Mouse (Mus musculus): ENCODE results near the gene Cmpk1. TPM values are rescaled to one million over a fixed set of nuclear protein-coding genes. Genes with fewer than 3 reads are reported as not detected.
"Not testable (repeated sequence)": the region's sequence is repeated elsewhere in the genome, so short reads cannot be mapped to it uniquely, and the experiment has no call there.

The Cmpk1 gene
- 93.3 and 118 TPM in 2 replicates for total RNA-seq (2015)
- 253 and 262 TPM in 2 replicates for total RNA-seq (2017)

DNA sequence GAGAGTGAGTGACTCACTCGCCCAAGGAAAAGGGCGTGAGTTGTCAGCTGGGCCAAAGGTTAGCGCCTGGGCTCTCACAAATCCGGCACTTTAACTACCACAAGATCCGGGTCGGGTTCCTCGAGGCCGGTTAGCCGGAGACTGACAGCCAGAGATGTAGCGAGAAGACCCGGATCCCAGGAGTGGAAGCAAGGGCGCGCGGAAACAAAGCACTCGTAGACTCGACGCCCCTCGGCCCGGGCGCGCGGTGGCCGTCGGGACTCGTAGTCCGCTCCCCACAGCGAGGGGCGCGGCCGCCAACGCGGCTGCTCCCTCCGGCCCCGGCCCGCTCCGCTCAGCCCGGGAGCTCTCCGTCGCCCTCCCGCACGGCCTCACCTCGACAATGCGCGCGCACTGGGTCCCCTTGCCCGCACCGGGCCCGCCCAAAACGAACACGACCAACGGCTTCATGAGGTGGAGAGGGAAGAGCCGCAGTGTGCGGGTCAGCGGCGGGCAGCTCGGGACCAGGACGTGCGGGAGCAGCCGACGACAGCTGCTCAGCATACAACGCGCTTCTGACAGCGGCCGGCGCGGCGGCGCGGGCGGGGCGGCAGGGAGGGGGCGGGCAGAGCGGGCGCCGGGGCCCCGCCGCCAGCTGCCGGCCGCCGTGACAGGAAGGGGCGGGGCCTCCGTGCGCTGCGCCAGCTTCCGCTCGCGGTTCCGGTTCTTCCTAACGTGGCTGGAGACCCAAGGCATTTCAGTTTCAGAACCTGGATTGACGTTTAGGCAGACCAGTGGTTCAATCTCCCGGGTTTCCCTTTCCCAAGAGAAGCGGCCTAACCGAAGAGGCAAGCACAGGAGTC is at the start of gene Cmpk1:
Gene Cmpk1, minus strand, starts transcription at position 651 of the 842 bp plus-strand sequence.
- peak; percentile 90 for ATAC-seq (ENCODE audit: poor library complexity, severe bottlenecking)

DNA sequence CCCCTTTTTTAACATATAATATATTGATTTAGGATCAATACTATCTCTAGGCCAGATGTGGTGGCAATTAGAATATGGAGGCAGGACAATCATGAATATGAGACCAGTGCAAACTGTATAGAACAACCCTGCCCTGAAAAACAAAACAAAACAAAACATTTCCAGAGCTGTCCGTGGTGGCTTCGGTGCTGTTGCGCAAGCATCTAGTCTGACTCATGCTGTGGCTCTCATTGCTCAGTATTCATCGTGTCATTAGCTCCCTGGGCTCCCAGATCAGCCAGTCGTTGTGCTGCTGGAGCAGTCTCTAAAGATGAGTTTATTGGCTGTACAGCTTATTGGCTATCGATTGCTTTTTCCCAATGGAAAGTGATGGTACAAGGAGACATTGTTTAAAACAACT is 48.0 kb upstream of the Cmpk1 start:
- peak; percentile 87 for ATAC-seq (ENCODE audit: poor library complexity, severe bottlenecking)

DNA sequence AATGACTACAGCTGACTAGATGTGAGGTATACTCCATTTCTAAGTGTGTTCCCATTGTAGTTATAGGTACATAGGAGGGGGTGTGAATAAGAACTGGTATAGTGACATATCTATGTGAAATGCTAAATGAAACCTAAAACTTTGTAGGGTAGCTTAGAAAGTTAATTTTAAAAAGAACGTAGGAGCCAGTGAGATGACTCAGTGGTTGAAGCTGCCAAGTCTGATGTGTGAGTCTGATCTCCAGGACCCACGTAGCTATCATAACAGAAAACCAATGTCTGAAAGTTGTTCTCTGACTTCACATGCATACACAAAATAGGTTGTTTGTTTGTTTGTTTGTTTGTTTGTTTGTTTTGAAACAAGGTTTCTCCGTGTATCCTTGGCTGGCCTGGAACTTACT is 33.0 kb upstream of the Cmpk1 start:
- no peak for ATAC-seq (ENCODE audit: poor library complexity, severe bottlenecking)

DNA sequence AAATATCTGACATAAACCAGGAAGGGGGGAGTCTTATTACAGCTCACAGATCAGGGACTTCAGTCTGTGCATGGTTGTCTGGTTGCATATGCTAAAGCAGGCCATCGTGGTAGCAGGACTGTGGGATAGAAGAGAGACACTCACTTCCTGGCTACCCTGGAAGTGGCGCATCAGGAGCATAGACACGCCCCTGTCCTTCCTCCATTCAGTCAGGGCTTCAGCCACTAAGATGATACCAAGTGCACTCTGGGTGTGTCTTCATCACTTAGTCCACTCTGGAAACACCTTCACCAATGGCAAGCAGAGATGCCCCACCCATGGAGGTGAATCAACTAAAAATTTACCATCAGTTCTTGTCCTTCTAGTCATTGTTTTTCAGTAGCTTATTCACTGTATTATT is 27.2 kb upstream of the Cmpk1 start:
- no peak for ATAC-seq (ENCODE audit: poor library complexity, severe bottlenecking)

- peak; percentile 27 for ATAC-seq (ENCODE audit: poor library complexity, severe bottlenecking)
Measured at GRCm38 (mm10) chr4:115000429-115000795, 13.4 kb upstream of the Cmpk1 start.

- peak; percentile 95 for ATAC-seq (ENCODE audit: poor library complexity, severe bottlenecking)
Measured at GRCm38 (mm10) chr4:114999773-115000428, 12.9 kb upstream of the Cmpk1 start, which contains the start of gene Stil. TSS of gene Stil (plus strand) at chr4:115000159.

DNA sequence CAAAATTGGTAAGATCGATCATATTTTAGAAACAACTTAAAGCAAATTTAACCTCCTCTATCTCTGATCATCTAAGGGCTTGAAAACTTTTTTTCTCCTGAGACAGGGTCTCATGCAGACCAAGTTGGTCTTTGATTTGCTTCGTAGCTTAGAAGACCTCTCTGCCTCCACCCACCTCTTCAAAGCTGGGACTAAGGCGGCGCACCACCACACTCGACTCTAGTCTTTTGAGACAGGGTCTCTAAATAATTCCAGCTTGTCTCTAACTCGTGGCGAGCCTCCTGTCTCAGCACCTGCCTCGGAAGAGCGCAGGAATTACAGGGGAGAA is 12.4 kb upstream of the Cmpk1 start:
- ATAC-seq (ENCODE audit: poor library complexity, severe bottlenecking), result no peak

- no peak for ATAC-seq (ENCODE audit: poor library complexity, severe bottlenecking)
Measured at GRCm38 (mm10) chr4:114997051-114997450, 10.0 kb upstream of the Cmpk1 start.

GRCm38 (mm10) chr4:114994218-114994617 is 7.2 kb upstream of the Cmpk1 start:
- peak; percentile 85 for ATAC-seq (ENCODE audit: poor library complexity, severe bottlenecking)

GRCm38 (mm10) chr4:114986211-114986590 is 840 bp downstream of the Cmpk1 start:
- ATAC-seq (ENCODE audit: poor library complexity, severe bottlenecking), result peak; percentile 19

DNA sequence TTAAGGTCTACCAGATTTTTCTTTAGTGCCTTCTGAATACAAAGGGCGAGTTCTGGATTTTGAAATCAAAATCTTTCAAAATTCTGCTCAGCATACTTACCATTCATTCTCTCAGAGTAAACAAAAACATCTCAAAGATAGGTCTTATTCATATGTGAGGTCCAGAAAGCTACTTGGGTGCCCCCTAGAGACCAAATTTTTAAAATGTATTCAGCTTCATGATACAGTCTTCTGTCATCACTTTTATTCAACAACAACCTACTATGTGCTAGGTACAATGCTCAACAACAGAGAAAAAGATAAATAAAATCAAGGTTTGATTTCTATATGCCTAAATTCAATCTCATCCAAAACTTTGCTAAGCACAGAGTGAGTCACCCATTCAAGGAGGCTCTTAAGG is 4.0 kb downstream of the Cmpk1 start:
- ATAC-seq (ENCODE audit: poor library complexity, severe bottlenecking), result peak; percentile 34

GRCm38 (mm10) chr4:114982619-114983018 is 4.4 kb downstream of the Cmpk1 start:
- ATAC-seq (ENCODE audit: poor library complexity, severe bottlenecking), result 0 out of 2 replicates have a peak, but pooled peaks have one; percentile 17

DNA sequence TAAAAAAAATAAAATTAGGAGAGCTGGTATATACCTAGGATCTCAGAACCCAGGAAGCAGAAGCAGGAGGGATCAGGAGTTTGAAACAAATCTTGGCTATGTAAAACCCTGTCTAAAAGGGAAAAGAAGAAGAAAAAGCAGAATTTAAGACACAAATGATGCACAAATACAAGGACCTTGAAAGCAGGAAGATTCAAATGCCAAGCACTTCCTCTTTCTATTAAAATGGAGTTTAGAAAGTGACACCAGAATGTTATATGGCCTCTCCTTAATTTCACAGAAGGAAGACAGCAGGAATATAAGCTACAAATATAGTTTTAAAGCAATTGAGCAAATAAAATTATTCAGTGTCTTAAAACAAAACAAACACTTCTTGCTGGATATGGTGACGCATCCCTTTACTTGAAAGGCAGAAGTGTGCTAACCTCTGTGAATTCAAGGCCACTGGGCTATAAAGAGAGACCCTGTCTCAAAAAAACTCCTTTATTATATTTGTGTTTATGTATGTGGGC is 13.8 kb downstream of the Cmpk1 start:
- peak; percentile 75 for ATAC-seq (ENCODE audit: poor library complexity, severe bottlenecking)

GRCm38 (mm10) chr4:114970736-114971135 is 16.3 kb downstream of the Cmpk1 start:
- ATAC-seq (ENCODE audit: poor library complexity, severe bottlenecking), result peak; percentile 57

GRCm38 (mm10) chr4:114960881-114961280 is 26.2 kb downstream of the Cmpk1 start:
- ATAC-seq (ENCODE audit: poor library complexity, severe bottlenecking), result not testable (repeated sequence)

- no peak for ATAC-seq (ENCODE audit: poor library complexity, severe bottlenecking)
Measured at GRCm38 (mm10) chr4:114959533-114959932, 27.5 kb downstream of the Cmpk1 start.

GRCm38 (mm10) chr4:114958786-114959185 is 28.3 kb downstream of the Cmpk1 start:
- no peak for ATAC-seq (ENCODE audit: poor library complexity, severe bottlenecking)

- ATAC-seq (ENCODE audit: poor library complexity, severe bottlenecking), result no peak
Measured at GRCm38 (mm10) chr4:114958231-114958630, 28.8 kb downstream of the Cmpk1 start.

- ATAC-seq (ENCODE audit: poor library complexity, severe bottlenecking), result no peak
Measured at GRCm38 (mm10) chr4:114957403-114957802, 29.6 kb downstream of the Cmpk1 start.

DNA sequence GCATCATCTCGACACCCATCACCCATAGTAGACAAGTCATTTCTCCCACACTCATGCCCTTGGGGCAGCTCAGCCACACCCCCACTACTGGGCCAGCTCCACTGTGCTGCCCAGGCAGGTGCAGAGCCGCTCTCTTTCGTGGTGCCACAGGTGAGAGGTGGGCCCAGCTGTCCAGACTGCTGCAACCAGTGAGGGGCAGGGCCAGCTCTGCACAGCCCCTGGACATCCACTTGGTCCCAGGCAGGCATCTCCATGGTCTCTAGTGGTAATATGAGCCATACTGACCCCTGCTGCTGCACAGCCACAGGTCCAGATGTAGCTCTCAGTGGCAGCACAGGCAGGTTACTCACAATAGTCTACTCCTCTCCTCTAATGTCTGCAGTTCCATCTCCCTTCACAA is 33.9 kb downstream of the Cmpk1 start:
- ATAC-seq (ENCODE audit: poor library complexity, severe bottlenecking), result no peak

DNA sequence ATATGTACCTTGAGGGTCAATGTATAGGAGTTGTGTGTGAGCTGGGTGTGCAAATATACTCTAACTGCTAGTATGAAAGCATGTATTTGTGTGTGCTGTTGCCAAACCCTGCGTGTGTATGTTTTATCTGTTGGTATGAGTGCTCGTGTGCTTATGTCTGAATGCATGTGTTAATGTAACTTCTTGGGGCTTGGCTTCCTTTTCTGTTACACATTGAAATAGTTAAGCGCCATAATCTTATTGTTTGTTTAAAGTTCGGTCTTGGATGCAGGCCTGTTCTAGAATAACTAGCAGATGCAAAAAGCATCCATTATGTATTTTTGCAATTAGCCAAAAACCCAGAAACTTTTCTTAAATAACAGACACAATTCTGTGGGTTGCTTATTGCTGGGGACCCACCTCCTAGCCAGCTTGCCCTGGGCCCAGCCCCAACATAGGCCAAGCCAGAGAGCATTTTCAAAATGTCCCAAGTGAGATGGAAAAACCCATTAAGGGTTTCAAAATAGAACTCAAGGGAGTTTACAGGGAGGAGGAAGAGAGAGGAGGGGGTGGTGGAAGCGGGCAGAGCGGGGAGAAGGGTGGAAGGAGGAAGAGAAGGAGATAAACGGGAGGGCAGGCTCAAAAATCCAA is 39.1 kb downstream of the Cmpk1 start:
- ATAC-seq (ENCODE audit: poor library complexity, severe bottlenecking), result peak; percentile 13; the same call in 1 of the 2 replicates

Data from megakaryocyte, adult 5-6 weeks (primary cell).